Mouse (Mus musculus) right cerebral cortex, adult 2 months (tissue): ENCODE results near the gene Qrich1.

Experiments
- DNase-seq, 2 experiments: peaks; one replicate each; pipeline ENCODE4 v3.0.0; 2021 to 2022; ENCODE audit warnings: low spot score in 2 of 2

Qrich1 gene

GRCm38 (mm10) chr9:108563671-108564070 is 47.1 kb downstream of the Qrich1 start:
- DNase-seq = no peak

GRCm38 (mm10) chr9:108564131-108564530 is 47.5 kb downstream of the Qrich1 start:
- no peak for DNase-seq

GRCm38 (mm10) chr9:108565881-108566814 is 49.5 kb downstream of the Qrich1 start:
- DNase-seq = peak in 1 of 2 experiments; percentile 45

- DNase-seq = peak; percentile 97
Observed at GRCm38 (mm10) chr9:108566815-108567776, 50.5 kb downstream of the Qrich1 start, which contains the start of gene Ndufaf3. Gene Ndufaf3 (minus strand): TSS chr9:108567434.

GRCm38 (mm10) chr9:108567931-108568419 is 51.4 kb downstream of the Qrich1 start:
- no peak for DNase-seq

- no peak for DNase-seq
Observed at GRCm38 (mm10) chr9:108568511-108568921, 51.9 kb downstream of the Qrich1 start.

- DNase-seq = peak; percentile 89 to 94
Observed at GRCm38 (mm10) chr9:108569381-108570206, 53.0 kb downstream of the Qrich1 start, which contains the start of gene Dalrd3. Gene Dalrd3 (plus strand): TSS chr9:108569886.

GRCm38 (mm10) chr9:108570207-108570896 is 53.7 kb downstream of the Qrich1 start:
- DNase-seq = peak; percentile 76 to 83

GRCm38 (mm10) chr9:108571401-108571973 is 54.9 kb downstream of the Qrich1 start:
- DNase-seq = no peak

- DNase-seq = no peak
Observed at GRCm38 (mm10) chr9:108572321-108572720, 55.7 kb downstream of the Qrich1 start.

- DNase-seq = no peak
Observed at GRCm38 (mm10) chr9:108573774-108574690, 57.4 kb downstream of the Qrich1 start.

GRCm38 (mm10) chr9:108574921-108575320 is 58.3 kb downstream of the Qrich1 start:
- DNase-seq = no peak

- DNase-seq = no peak
Observed at GRCm38 (mm10) chr9:108575321-108576297, 59.0 kb downstream of the Qrich1 start.

GRCm38 (mm10) chr9:108577025-108577424 is 60.4 kb downstream of the Qrich1 start:
- DNase-seq = no peak

- no peak for DNase-seq
Observed at GRCm38 (mm10) chr9:108577934-108578544, 61.4 kb downstream of the Qrich1 start.

- peak; percentile 82 to 89 for DNase-seq
Observed at GRCm38 (mm10) chr9:108578545-108579343, 62.1 kb downstream of the Qrich1 start, which contains the start of gene Wdr6. Gene Wdr6 (minus strand): TSS chr9:108578739.
